Mouse (Mus musculus) ES-E14 (cell line): Measurements from ENCODE around the gene Ess2.

ENCODE experiments used
- CHD2 ChIP-seq: IDR thresholded peaks from 2 replicates; pipeline ENCODE4 v1.6.1; 2014; ENCODE audit warnings: mild to moderate bottlenecking, low read depth, low read length, inconsistent platforms
- MAFK ChIP-seq: IDR thresholded peaks from 2 replicates; pipeline ENCODE4 v1.6.1; 2014; ENCODE audit warnings: mild to moderate bottlenecking, low read depth, low read length, inconsistent platforms; ENCODE audit not compliant: insufficient read depth

GRCm38 (mm10) chr16:17853263-17853662 is 57.9 kb downstream of the Ess2 start:
- TF ChIP-seq CHD2, result no peak
- TF ChIP-seq MAFK, result no peak
